Mouse (Mus musculus) kidney, adult 2 months (tissue): ENCODE measurements around the gene Cldn18. TPM values are rescaled to one million over a fixed set of nuclear protein-coding genes. Genes with fewer than 3 reads are reported as not detected.

Experiments
- DNase-seq: peaks from one replicate; pipeline ENCODE4 v3.0.0; 2021
- H3K27ac ChIP-seq: fragments of 200-500 bp; 2 replicates; pipeline ENCODE4 v1.5.1; 2012; ENCODE audit warnings: low read depth, low read length, control low read depth, inconsistent platforms; ENCODE audit not compliant: insufficient read depth
- H3K27me3 ChIP-seq: fragments of 200-500 bp; replicated peaks from 2 replicates; pipeline ENCODE4 v1.6.1; 2012; ENCODE audit warnings: mild to moderate bottlenecking, moderate library complexity, low read length, inconsistent platforms; ENCODE audit not compliant: control insufficient read depth, insufficient read depth
- H3K36me3 ChIP-seq: fragments of 200-500 bp; 2 replicates; pipeline ENCODE4 v1.6.1; 2012; ENCODE audit warnings: mild to moderate bottlenecking, moderate library complexity, low read length, inconsistent platforms; ENCODE audit not compliant: control insufficient read depth, insufficient read depth
- H3K4me1 ChIP-seq: fragments of 200-500 bp; 2 replicates; pipeline ENCODE4 v1.6.1; 2011; ENCODE audit warnings: low read length; ENCODE audit not compliant: control insufficient read depth, insufficient read depth
- H3K4me3 ChIP-seq: fragments of 200-500 bp; 2 replicates; pipeline ENCODE4 v1.5.1; 2011; ENCODE audit warnings: mild to moderate bottlenecking, low read depth, low read length, control low read depth; ENCODE audit not compliant: insufficient read depth
- CTCF ChIP-seq: fragments of 200-500 bp; conservative IDR thresholded peaks from 2 replicates; pipeline ENCODE4 v1.5.1; 2011; ENCODE audit warnings: low read depth, mild to moderate bottlenecking, control low read depth, low read length, moderate library complexity, mixed read lengths; ENCODE audit not compliant: insufficient read depth, insufficient read length
- POLR2A ChIP-seq: fragments of 200-500 bp; IDR thresholded peaks from one replicate; pipeline ENCODE4 v1.6.1; 2011; ENCODE audit warnings: low read depth, low read length, control low read depth
- WGBS: fragments of 180-500 bp; shearing (Covaris S2); methylation state at CpG from one replicate; pipeline ENCODE4 v1.1.7; 2018; 5-methylcytosine and 5-hydroxymethylcytosine counted together
- polyA plus RNA-seq: library from polyadenylated mRNA; depleted of rRNA; stranded (reverse); fragments of >200 nt; gene quantifications from 2 replicates; pipeline ENCODE4 v1.2.3, GENCODE M21; 2012; rRNA removed

Cldn18 gene
- polyA plus RNA-seq, 1 experiment: 0.08 TPM

GRCm38 (mm10) chr9:99661606-99662166 is 55.4 kb downstream of the Cldn18 start:
- no peaks in the 10 kb centered on the region; the same call in 1 of the 2 replicates for H3K36me3 ChIP-seq
- DNase-seq: peak; percentile 68
- no peak overlapping the region for H3K4me3 ChIP-seq

GRCm38 (mm10) chr9:99660756-99661155 is 56.3 kb downstream of the Cldn18 start:
- no peak overlapping the region for H3K4me3 ChIP-seq
- H3K4me1 ChIP-seq: peaks cover 5% of the 10 kb centered on the region; the same call in 1 of the 2 replicates
- DNase-seq: no peak
- H3K27ac ChIP-seq: no peak overlapping the region
- H3K27me3 ChIP-seq: no peaks in the 10 kb centered on the region
- WGBS: 71% methylated on average over 10 of the region's 10 CpGs
- H3K36me3 ChIP-seq: no peaks in the 10 kb centered on the region; the same call in 1 of the 2 replicates
- no peak for TF ChIP-seq POLR2A

More at GRCm38 (mm10) chr9:99661606-99662166, 55.4 kb downstream of the Cldn18 start:
- H3K27ac ChIP-seq: no peak overlapping the region
- no peak; the same call in 1 of the 2 replicates for TF ChIP-seq CTCF
- no peak for TF ChIP-seq POLR2A
- no peaks in the 10 kb centered on the region for H3K27me3 ChIP-seq
- peaks cover 5% of the 10 kb centered on the region; the same call in 1 of the 2 replicates for H3K4me1 ChIP-seq
- WGBS: 26% methylated on average over 16 of the region's 16 CpGs

GRCm38 (mm10) chr9:99646102-99646501 is 71.0 kb downstream of the Cldn18 start:
- no peaks in the 10 kb centered on the region for H3K4me1 ChIP-seq
- DNase-seq: no peak
- H3K4me3 ChIP-seq: no peak overlapping the region
- 96% methylated on average over 6 of the region's 6 CpGs for WGBS
- H3K27ac ChIP-seq: no peak overlapping the region
- peaks cover 9% of the 10 kb centered on the region for H3K36me3 ChIP-seq
- TF ChIP-seq POLR2A (no peak), CTCF (no peak)
- H3K27me3 ChIP-seq: no peaks in the 10 kb centered on the region

- no peak for DNase-seq
- Histone ChIP-seq H3K27me3 (no peaks in the 10 kb centered on the region), H3K4me1 (no peaks in the 10 kb centered on the region), H3K36me3 (peaks cover 4% of the 10 kb centered on the region), H3K4me3 (no peak overlapping the region), H3K27ac (no peak overlapping the region)
- no peak for TF ChIP-seq POLR2A
- TF ChIP-seq CTCF: no peak
- WGBS: 91% methylated on average over 6 of the region's 6 CpGs
Observed at GRCm38 (mm10) chr9:99645416-99645815, 71.7 kb downstream of the Cldn18 start.

GRCm38 (mm10) chr9:99639957-99640356 is 77.1 kb downstream of the Cldn18 start:
- peaks cover 4% of the 10 kb centered on the region; the same call in 1 of the 2 replicates for H3K36me3 ChIP-seq
- H3K27ac ChIP-seq: no peak overlapping the region
- H3K27me3 ChIP-seq: no peaks in the 10 kb centered on the region
- WGBS: 75% methylated on average over 5 of the region's 5 CpGs
- H3K4me3 ChIP-seq: no peak overlapping the region
- no peaks in the 10 kb centered on the region for H3K4me1 ChIP-seq
- TF ChIP-seq CTCF (no peak), POLR2A (no peak)
- no peak for DNase-seq

Other genes starting within 250 kb of the Cldn18 start
- gene Armc8, start 148.4 kb downstream of the Cldn18 start, polyA plus RNA-seq: 10.2 and 11.3 TPM in 2 replicates
- 6.5 and 6.7 TPM in 2 replicates for gene Dbr1, start 141.5 kb downstream of the Cldn18 start, polyA plus RNA-seq
- 7.9 TPM in 2 replicates for gene A4gnt, start 104.8 kb downstream of the Cldn18 start, polyA plus RNA-seq
- 6.8 and 7.2 TPM in 2 replicates for gene Dzip1l, start 87.8 kb downstream of the Cldn18 start, polyA plus RNA-seq
- gene Sox14, start 158.9 kb upstream of the Cldn18 start, polyA plus RNA-seq: not detected in 2 replicates